Mouse (Mus musculus) cortical plate, adult 2 months (tissue): ENCODE results near the gene Nup210. TPM values are rescaled to one million over a fixed set of nuclear protein-coding genes. Genes with fewer than 3 reads are reported as not detected.

ENCODE experiments used
- H3K27ac ChIP-seq: fragments of 200-500 bp; 2 replicates; pipeline ENCODE4 v1.5.1; 2012; ENCODE audit warnings: low read length, control low read depth, inconsistent platforms; ENCODE audit not compliant: insufficient read depth
- H3K4me1 ChIP-seq: fragments of 200-500 bp; 2 replicates; pipeline ENCODE4 v1.6.1; 2011; ENCODE audit warnings: low read length; ENCODE audit not compliant: control insufficient read depth, insufficient read depth
- H3K4me3 ChIP-seq: fragments of 200-500 bp; 2 replicates; pipeline ENCODE4 v1.5.1; 2011; ENCODE audit warnings: mild to moderate bottlenecking, low read length, control low read depth; ENCODE audit not compliant: insufficient read depth
- CTCF ChIP-seq: fragments of 200-500 bp; IDR thresholded peaks from 2 replicates; pipeline ENCODE4 v1.5.1; 2011; ENCODE audit warnings: mild to moderate bottlenecking, control low read depth, low read length; ENCODE audit not compliant: insufficient read depth; ENCODE audit errors: extremely low read depth
- POLR2A ChIP-seq: fragments of 200-500 bp; IDR thresholded peaks from 2 replicates; pipeline ENCODE4 v1.6.1; 2011; ENCODE audit warnings: mild to moderate bottlenecking, low read length, control low read depth; ENCODE audit not compliant: insufficient read depth; ENCODE audit errors: extremely low read depth
- polyA plus RNA-seq: library from polyadenylated mRNA; depleted of rRNA; stranded (reverse); fragments of >200 nt; gene quantifications from 2 replicates; pipeline ENCODE4 v1.2.3, GENCODE M21; 2012

Gene Nup210
- polyA plus RNA-seq, 1 experiment: 17.2 TPM

- Histone ChIP-seq H3K4me1 (no peaks in the 10 kb centered on the region), H3K4me3 (no peak overlapping the region), H3K27ac (no peak overlapping the region)
- TF ChIP-seq POLR2A (no peak), CTCF (no peak)
Measured at GRCm38 (mm10) chr6:91014198-91014958, 102.3 kb downstream of the Nup210 start.

- Histone ChIP-seq H3K27ac (no peak overlapping the region), H3K4me3 (no peak overlapping the region), H3K4me1 (no peaks in the 10 kb centered on the region)
- no peak for TF ChIP-seq CTCF
- TF ChIP-seq POLR2A: no peak
Measured at GRCm38 (mm10) chr6:91012458-91012857, 104.2 kb downstream of the Nup210 start.

GRCm38 (mm10) chr6:91011568-91011967 is 105.1 kb downstream of the Nup210 start:
- no peak overlapping the region for H3K4me3 ChIP-seq
- H3K27ac ChIP-seq: no peak overlapping the region
- TF ChIP-seq CTCF (no peak), POLR2A (no peak)
- H3K4me1 ChIP-seq: no peaks in the 10 kb centered on the region

- TF ChIP-seq CTCF (no peak), POLR2A (no peak)
- H3K4me1 ChIP-seq: peaks cover 1% of the 10 kb centered on the region; the same call in 1 of the 2 replicates
- no peak overlapping the region for H3K4me3 ChIP-seq
- no peak overlapping the region for H3K27ac ChIP-seq
Measured at GRCm38 (mm10) chr6:91008284-91008830, 108.3 kb downstream of the Nup210 start.

GRCm38 (mm10) chr6:91007207-91007606 is 109.4 kb downstream of the Nup210 start:
- H3K4me3 ChIP-seq: no peak overlapping the region
- TF ChIP-seq POLR2A (no peak), CTCF (no peak)
- H3K27ac ChIP-seq: no peak overlapping the region
- H3K4me1 ChIP-seq: peaks cover 1% of the 10 kb centered on the region; the same call in 1 of the 2 replicates

GRCm38 (mm10) chr6:91004157-91004556 is 112.5 kb downstream of the Nup210 start:
- Histone ChIP-seq H3K4me1 (peaks cover 7% of the 10 kb centered on the region), H3K27ac (no peak overlapping the region)
- no peak for TF ChIP-seq CTCF
- no peak for TF ChIP-seq POLR2A

GRCm38 (mm10) chr6:91003310-91003995 is 113.2 kb downstream of the Nup210 start:
- Histone ChIP-seq H3K4me3 (no peak overlapping the region), H3K4me1 (peaks cover 7% of the 10 kb centered on the region), H3K27ac (no peak overlapping the region)
- TF ChIP-seq POLR2A (no peak), CTCF (no peak)

More at GRCm38 (mm10) chr6:91004157-91004556, 112.5 kb downstream of the Nup210 start:
- no peak overlapping the region for H3K4me3 ChIP-seq

- no peak for TF ChIP-seq POLR2A
- no peak for TF ChIP-seq CTCF
- H3K4me1 ChIP-seq: peaks cover 7% of the 10 kb centered on the region
- H3K4me3 ChIP-seq: no peak overlapping the region
- peak overlapping the region; percentile 6; the same call in 1 of the 2 replicates for H3K27ac ChIP-seq
Measured at GRCm38 (mm10) chr6:91001566-91001965, 115.1 kb downstream of the Nup210 start.

GRCm38 (mm10) chr6:91000819-91001525 is 115.7 kb downstream of the Nup210 start:
- no peak overlapping the region for H3K4me3 ChIP-seq
- H3K4me1 ChIP-seq: peaks cover 7% of the 10 kb centered on the region
- no peak for TF ChIP-seq POLR2A
- no peak for TF ChIP-seq CTCF
- H3K27ac ChIP-seq: peak overlapping the region; percentile 88
